ENCODE assay signal across 7 mouse cellular contexts in genomic region chr2:180966092-180966882, GRCm38 (mm10). TPM values are rescaled to one million over a fixed set of nuclear protein-coding genes. Genes with fewer than 3 reads are reported as not detected.
A peak's percentile ranks its signal among the peaks of the same experiment; 100 is the strongest.
DNase-seq lines count a peak whose midpoint lies in the region; ATAC-seq and TF ChIP-seq lines count a peak whose summit lies in the region.

No protein-coding gene starts in this region.

- WGBS in heart, embryonic 15.5 days: 10% methylated on average over 14 of the region's 14 CpGs
- 12% methylated on average over 14 of the region's 14 CpGs for WGBS in limb, embryonic 12.5 days

- H3K9me3 ChIP-seq in heart, embryonic 15.5 days (replicated peaks): no peaks in the 10 kb centered on the region
- H3K9me3 ChIP-seq in limb, embryonic 12.5 days: no peaks in the 10 kb centered on the region

- no peak for TF ChIP-seq CTCF in testis, adult 2 months (IDR thresholded peaks at IDR 0.05; ENCODE audit: control insufficient read depth, insufficient read depth, insufficient replicate concordance, low read depth, low read length)

- no peaks in the 10 kb centered on the region for H3K27me3 ChIP-seq in testis, adult 2 months (ENCODE audit: control insufficient read depth, insufficient read depth, low read length)
- H3K27me3 ChIP-seq in heart, embryonic 15.5 days: no peaks in the 10 kb centered on the region
- H3K27me3 ChIP-seq in limb, embryonic 12.5 days: no peaks in the 10 kb centered on the region
- H3K27me3 ChIP-seq in myocyte (ENCODE audit: control insufficient read depth, insufficient read depth, insufficient read length): no peaks in the 10 kb centered on the region

- H3ac ChIP-seq in myocyte (ENCODE audit: control insufficient read depth, insufficient read length): peak overlapping the region; percentile 88

- no peak for ATAC-seq in heart, embryonic 15.5 days (replicated peaks; ENCODE audit: insufficient number of reproducible peaks, insufficient read depth, low FRiP score, low read depth)
- ATAC-seq in limb, embryonic 12.5 days (ENCODE audit: insufficient number of reproducible peaks, insufficient read depth, low FRiP score, low TSS enrichment, low read depth): no peak

- H3K36me3 ChIP-seq in testis, adult 2 months (ENCODE audit: control insufficient read depth, insufficient read depth, low read length): no peaks in the 10 kb centered on the region
- H3K36me3 ChIP-seq in heart, embryonic 15.5 days: peaks cover 10% of the 10 kb centered on the region; the same call in 1 of the 2 replicates
- H3K36me3 ChIP-seq in limb, embryonic 12.5 days: peaks cover 25% of the 10 kb centered on the region
- H3K36me3 ChIP-seq in myocyte (ENCODE audit: control insufficient read depth, insufficient read depth): peaks cover 18% of the 10 kb centered on the region

- H3K4me1 ChIP-seq in testis, adult 2 months (ENCODE audit: control insufficient read depth, insufficient read depth, low read length): peaks cover 3% of the 10 kb centered on the region
- H3K4me1 ChIP-seq in heart, embryonic 15.5 days (replicated peaks): peaks cover 42% of the 10 kb centered on the region
- H3K4me1 ChIP-seq in limb, embryonic 12.5 days (replicated peaks): peaks cover 14% of the 10 kb centered on the region

- H3K79me2 ChIP-seq in myocyte (ENCODE audit: control insufficient read depth, insufficient read depth): peaks cover 35% of the 10 kb centered on the region

- peak overlapping the region; percentile 91 for H3K4me3 ChIP-seq in testis, adult 2 months (ENCODE audit: control insufficient read depth, low read depth, low read length)
- H3K4me3 ChIP-seq in heart, embryonic 15.5 days: peak overlapping the region; percentile 89
- peak overlapping the region; percentile 88 for H3K4me3 ChIP-seq in limb, embryonic 12.5 days (replicated peaks)
- H3K4me3 ChIP-seq in myocyte: peak overlapping the region; percentile 97

- peak overlapping the region; percentile 91 for H3K9ac ChIP-seq in heart, embryonic 15.5 days
- peak overlapping the region; percentile 83 for H3K9ac ChIP-seq in limb, embryonic 12.5 days (replicated peaks)

- no peak for DNase-seq in testis, postnatal 14 days (ENCODE audit: low spot score)
- DNase-seq in c-Kit-positive CD71-positive TER-119-negative erythroid progenitor cells, embryonic 14.5 days (ENCODE audit: low read depth): peak; percentile 40
- no peak for DNase-seq in urinary bladder, postnatal 25 days (ENCODE audit: low spot score)

- H3K27ac ChIP-seq in testis, adult 2 months (ENCODE audit: control insufficient read depth, insufficient read depth, low read depth, low read length): peak overlapping the region; percentile 87
- H3K27ac ChIP-seq in heart, embryonic 15.5 days: peak overlapping the region; percentile 90
- H3K27ac ChIP-seq in limb, embryonic 12.5 days: peak overlapping the region; percentile 80

- peak overlapping the region; percentile 66 for H3K4me2 ChIP-seq in heart, embryonic 15.5 days
- H3K4me2 ChIP-seq in limb, embryonic 12.5 days: peak overlapping the region; percentile 85
- H3K4me2 ChIP-seq in myocyte (ENCODE audit: low read depth): peak overlapping the region; percentile 94

- no peak for TF ChIP-seq POLR2A in testis, adult 2 months (IDR thresholded peaks at IDR 0.05; ENCODE audit: control insufficient read depth, low read depth, low read length)
- no peak for TF ChIP-seq POLR2A in myocyte (IDR thresholded peaks at IDR 0.05; ENCODE audit: insufficient read length, low read depth)

TF ChIP-seq in myocyte, 11 proteins besides CTCF, POLR2A, EP300 and RAD21:
- TF ChIP-seq MYOD1 (IDR thresholded peaks at IDR 0.05; ENCODE audit: control insufficient read depth in 1 of 3, insufficient read length in 2 of 3, low read depth in 2 of 3): no peak
- no peak for TF ChIP-seq POLR2AphosphoS2 (IDR thresholded peaks at IDR 0.05; ENCODE audit: insufficient read length, low read depth)
- no peak for TF ChIP-seq SRF (IDR thresholded peaks at IDR 0.05; ENCODE audit: control insufficient read depth, insufficient read length, low read depth)
- TF ChIP-seq CEBPB (IDR thresholded peaks at IDR 0.05; ENCODE audit: insufficient read depth, poor library complexity, severe bottlenecking): no peak
- TF ChIP-seq USF1 (IDR thresholded peaks at IDR 0.05; ENCODE audit: low read depth): no peak
- no peak for TF ChIP-seq MAX (IDR thresholded peaks at IDR 0.05; ENCODE audit: low read depth)
- TF ChIP-seq TCF3 (IDR thresholded peaks at IDR 0.05; ENCODE audit: insufficient read length, low read depth): no peak
- no peak for TF ChIP-seq TCF12 (IDR thresholded peaks at IDR 0.05; ENCODE audit: insufficient read depth, poor library complexity, severe bottlenecking)
- TF ChIP-seq REST (IDR thresholded peaks at IDR 0.05; ENCODE audit: insufficient read depth, insufficient read length): no peak

RNA-seq across cellular contexts. Expression of gene Arfgap1, which starts 0.7 kb away (rescaled TPM):
- 31.2 and 32.2 TPM in 2 replicates for polyA plus RNA-seq in testis, adult 2 months (2012; rRNA removed)
- 71.8 and 92.4 TPM in 2 replicates for polyA plus RNA-seq in heart, embryonic 15.5 days (2015; fragmentation: Nextera tagmentation; extraction: Ambion mirVana)
- polyA plus RNA-seq in limb, embryonic 12.5 days (2016; fragmentation: Nextera tagmentation; extraction: Ambion mirVana): 109 and 113 TPM in 2 replicates
- polyA plus RNA-seq in myocyte (2012; fragmentation: generic; extraction: Trizol): 55.4 TPM

RNA-seq across cellular contexts. Expression of gene Nkain4, which starts 11.8 kb away (rescaled TPM):
- 2.3 and 3.7 TPM in 2 replicates for polyA plus RNA-seq in testis, adult 2 months (2012; rRNA removed)
- polyA plus RNA-seq in heart, embryonic 15.5 days (2015; fragmentation: Nextera tagmentation; extraction: Ambion mirVana): 38.2 and 49.5 TPM in 2 replicates
- 6.0 and 11.2 TPM in 2 replicates for polyA plus RNA-seq in limb, embryonic 12.5 days (2016; fragmentation: Nextera tagmentation; extraction: Ambion mirVana)
- polyA plus RNA-seq in myocyte (2012; fragmentation: generic; extraction: Trizol): not detected

RNA-seq across cellular contexts. Expression of gene Col20a1, which starts 20.0 kb away (rescaled TPM):
- polyA plus RNA-seq in testis, adult 2 months (2012; rRNA removed): 52.3 and 57.4 TPM in 2 replicates
- 0.04 and 0.43 TPM in 2 replicates for polyA plus RNA-seq in heart, embryonic 15.5 days (2015; fragmentation: Nextera tagmentation; extraction: Ambion mirVana)
- 0.64 and 0.68 TPM in 2 replicates for polyA plus RNA-seq in limb, embryonic 12.5 days (2016; fragmentation: Nextera tagmentation; extraction: Ambion mirVana)
- 0.24 TPM for polyA plus RNA-seq in myocyte (2012; fragmentation: generic; extraction: Trizol)

RNA-seq across cellular contexts. Expression of gene Birc7, which starts 37.5 kb away (rescaled TPM):
- polyA plus RNA-seq in testis, adult 2 months (2012; rRNA removed): not detected in 2 replicates
- polyA plus RNA-seq in heart, embryonic 15.5 days (2015; fragmentation: Nextera tagmentation; extraction: Ambion mirVana): 0.11 TPM in 1 of 2 replicates, not detected in the other
- polyA plus RNA-seq in limb, embryonic 12.5 days (2016; fragmentation: Nextera tagmentation; extraction: Ambion mirVana): not detected in 2 replicates
- polyA plus RNA-seq in myocyte (2012; fragmentation: generic; extraction: Trizol): not detected

RNA-seq across cellular contexts. Expression of gene Ythdf1, which starts 45.5 kb away (rescaled TPM):
- polyA plus RNA-seq in testis, adult 2 months (2012; rRNA removed): 22.5 TPM in 2 replicates
- 32.9 and 42.2 TPM in 2 replicates for polyA plus RNA-seq in heart, embryonic 15.5 days (2015; fragmentation: Nextera tagmentation; extraction: Ambion mirVana)
- polyA plus RNA-seq in limb, embryonic 12.5 days (2016; fragmentation: Nextera tagmentation; extraction: Ambion mirVana): 77.1 and 78.5 TPM in 2 replicates
- polyA plus RNA-seq in myocyte (2012; fragmentation: generic; extraction: Trizol): 34.5 TPM

Comparison
In these comparisons a context has a peak if more than half of its experiments do, and no peak if none do; other contexts are left out.
1. RNA of gene Col20a1, which starts 20.0 kb away (polyA plus RNA-seq): 52.3 to 57.4 TPM in testis, adult 2 months; 0.64 to 0.68 TPM in limb, embryonic 12.5 days, 0.24 TPM in myocyte (single experiment) and 0.04 to 0.43 TPM in heart, embryonic 15.5 days; every median in the first group is over 10 times any median in the second.
2. Peak in every context shown above with its lines, with median percentiles within 50 percentile points of each other: H3K27ac ChIP-seq, H3K4me3 ChIP-seq and H3K4me2 ChIP-seq.